Mouse (Mus musculus): ENCODE data around the gene Lgalsl.

DNA sequence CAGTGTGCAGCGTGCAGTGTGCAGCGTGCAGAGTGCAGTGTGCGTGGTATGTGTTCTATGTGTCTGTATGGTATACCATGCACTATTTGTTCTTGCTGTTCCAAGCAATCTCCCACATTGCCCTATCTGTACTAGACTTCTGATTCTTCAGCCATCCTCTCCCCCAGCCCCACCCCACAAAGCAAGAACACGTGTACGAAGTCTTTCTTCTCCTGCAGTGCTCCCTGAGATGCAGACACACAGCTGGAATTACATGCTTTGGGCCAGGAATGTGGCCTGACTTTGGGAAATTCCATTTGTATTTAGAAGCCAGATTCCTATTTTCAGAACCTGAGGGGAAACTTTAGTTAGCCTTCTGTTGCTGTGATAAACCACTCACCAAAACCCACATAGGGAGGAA lies 18.5 kb upstream of the Lgalsl start:
- TF ChIP-seq CHD2 (IDR thresholded peaks at IDR 0.05; ENCODE audit: low read depth, low read length) (no peak), ZNF384 (IDR thresholded peaks at IDR 0.05; ENCODE audit: low read depth, low read length) (no peak), HCFC1 (IDR thresholded peaks at IDR 0.05; ENCODE audit: borderline replicate concordance, insufficient read depth, low read length) (no peak)

Measured in ES-E14 (cell line).